Mouse (Mus musculus) forebrain, embryonic 12.5 days (tissue): ENCODE results near the gene Trak1. TPM values are rescaled to one million over a fixed set of nuclear protein-coding genes. Genes with fewer than 3 reads are reported as not detected.

Source experiments
- ATAC-seq: fragments of 200-750 bp; cut with Nextera tagmentation; 2 replicates; pipeline ENCODE4 v1.8.0; 2017; ENCODE audit warnings: moderate TSS enrichment; ENCODE audit not compliant: low FRiP score
- H3K27ac ChIP-seq: fragments of 300-500 bp; sonication (generic); 2 replicates; pipeline ENCODE4 v1.5.1; 2016; ENCODE audit warnings: mild to moderate bottlenecking
- H3K27me3 ChIP-seq: fragments of 300-500 bp; sonication (generic); 2 replicates; pipeline ENCODE4 v1.6.1; 2016; ENCODE audit warnings: mild to moderate bottlenecking
- H3K36me3 ChIP-seq: fragments of 300-500 bp; sonication (generic); replicated peaks from 2 replicates; pipeline ENCODE4 v1.6.1; 2016; ENCODE audit warnings: mild to moderate bottlenecking
- H3K4me1 ChIP-seq: fragments of 300-500 bp; sonication (generic); 2 replicates; pipeline ENCODE4 v1.6.1; 2016
- H3K4me2 ChIP-seq: fragments of 300-500 bp; sonication (generic); 2 replicates; pipeline ENCODE4 v1.6.1; 2016; ENCODE audit warnings: mild to moderate bottlenecking, moderate library complexity
- H3K4me3 ChIP-seq: fragments of 300-500 bp; sonication (generic); replicated peaks from 2 replicates; pipeline ENCODE4 v1.5.1; 2016; ENCODE audit warnings: mild to moderate bottlenecking
- H3K9ac ChIP-seq: fragments of 300-500 bp; sonication (generic); 2 replicates; pipeline ENCODE4 v1.6.1; 2016; ENCODE audit warnings: mild to moderate bottlenecking
- H3K9me3 ChIP-seq: fragments of 300-500 bp; sonication (generic); 2 replicates; pipeline ENCODE4 v1.6.1; 2016
- WGBS: fragments of 180-500 bp; shearing (Covaris S2); methylation state at CpG from one replicate; pipeline ENCODE4 v1.1.7; 2016; 5-methylcytosine and 5-hydroxymethylcytosine counted together
- polyA plus RNA-seq: library from polyadenylated mRNA; unstranded; fragments of >200 nt; fragmentation: Nextera tagmentation; extraction: Ambion mirVana; gene quantifications from 2 replicates; pipeline ENCODE4 v1.2.1, GENCODE M21; 2016

Trak1 gene
- polyA plus RNA-seq, 1 experiment from 2014 or later: 41.2 TPM

DNA sequence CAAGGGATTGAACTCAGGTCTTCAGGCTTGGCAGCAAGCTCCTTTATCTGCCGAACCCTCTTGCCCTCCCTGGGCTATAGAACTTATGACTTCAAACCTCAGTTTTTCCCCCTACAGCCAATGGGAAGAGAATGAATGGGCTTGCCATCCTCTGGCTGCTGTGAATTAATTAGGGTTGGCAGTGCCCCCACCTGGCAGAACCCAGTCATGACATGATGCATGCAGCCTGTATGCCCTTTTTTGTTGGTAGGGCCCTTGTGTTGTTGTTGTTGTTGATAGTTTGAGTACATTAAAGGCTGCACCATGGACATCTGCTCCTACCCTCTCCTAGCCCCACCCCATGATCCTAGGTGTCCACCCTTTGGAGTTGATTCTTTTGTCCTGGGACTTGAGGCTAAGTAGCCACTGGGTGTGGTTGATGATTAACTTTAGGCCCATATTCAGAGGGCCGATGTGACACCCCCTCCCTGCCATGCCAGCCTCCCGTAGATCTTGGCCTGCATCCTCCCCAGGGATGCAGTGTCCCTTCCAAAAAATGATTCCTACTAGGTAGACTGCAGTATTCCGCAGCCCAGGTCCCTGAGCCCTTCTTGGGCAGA, 57.6 kb downstream of the Trak1 start:
- WGBS: 78% methylated on average over 4 of the region's 4 CpGs
- H3K4me2 ChIP-seq: no peak overlapping the region
- ATAC-seq: no peak
- peak overlapping the region; percentile 54 for H3K27ac ChIP-seq
- no peaks in the 10 kb centered on the region for H3K27me3 ChIP-seq
- peaks cover 69% of the 10 kb centered on the region for H3K4me1 ChIP-seq
- no peak overlapping the region for H3K4me3 ChIP-seq
- no peaks in the 10 kb centered on the region for H3K36me3 ChIP-seq
- no peak overlapping the region for H3K9ac ChIP-seq
- no peaks in the 10 kb centered on the region for H3K9me3 ChIP-seq

DNA sequence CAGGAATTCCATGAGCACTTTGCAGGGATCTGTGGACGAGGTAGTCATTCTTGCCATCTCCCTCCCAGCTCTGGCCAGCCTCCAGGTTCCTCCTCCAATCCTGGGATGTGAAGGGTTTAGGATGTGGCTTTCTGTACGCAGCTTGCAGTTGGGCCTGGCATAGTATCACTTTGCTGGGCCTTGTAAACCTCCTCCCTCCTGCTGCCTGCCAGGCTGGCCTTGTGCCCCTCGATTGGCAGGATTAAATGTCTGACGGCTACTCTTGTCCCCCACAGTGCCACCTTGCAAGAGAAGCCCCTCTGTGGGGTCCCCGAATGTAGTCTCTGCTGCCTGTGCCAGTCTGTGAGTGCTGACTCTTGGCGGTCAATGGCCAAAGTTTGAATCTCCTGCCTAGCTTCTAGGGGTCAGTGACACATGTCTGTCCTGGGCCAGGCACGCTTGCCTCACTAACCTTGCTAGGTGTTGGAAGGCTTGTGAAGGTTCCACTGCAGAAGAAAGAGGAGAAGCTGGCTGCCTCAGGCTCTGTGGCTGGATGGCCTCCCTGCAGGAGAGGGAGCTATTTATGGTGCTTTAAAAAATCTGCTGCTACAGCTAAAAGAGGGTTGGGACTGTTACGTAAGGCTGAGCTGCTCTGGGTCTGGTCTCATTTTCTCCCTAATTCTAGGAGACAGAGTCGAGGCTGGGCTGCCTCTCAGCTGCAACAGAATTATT, 58.3 kb downstream of the Trak1 start:
- no peaks in the 10 kb centered on the region for H3K27me3 ChIP-seq
- no peaks in the 10 kb centered on the region for H3K9me3 ChIP-seq
- no peak overlapping the region for H3K4me3 ChIP-seq
- no peaks in the 10 kb centered on the region for H3K36me3 ChIP-seq
- H3K4me2 ChIP-seq: no peak overlapping the region
- WGBS: 71% methylated on average over 9 of the region's 9 CpGs
- peaks cover 71% of the 10 kb centered on the region for H3K4me1 ChIP-seq
- peak overlapping the region; percentile 54 for H3K27ac ChIP-seq
- H3K9ac ChIP-seq: peak overlapping the region; percentile 12; the same call in 1 of the 2 replicates
- no peak for ATAC-seq

DNA sequence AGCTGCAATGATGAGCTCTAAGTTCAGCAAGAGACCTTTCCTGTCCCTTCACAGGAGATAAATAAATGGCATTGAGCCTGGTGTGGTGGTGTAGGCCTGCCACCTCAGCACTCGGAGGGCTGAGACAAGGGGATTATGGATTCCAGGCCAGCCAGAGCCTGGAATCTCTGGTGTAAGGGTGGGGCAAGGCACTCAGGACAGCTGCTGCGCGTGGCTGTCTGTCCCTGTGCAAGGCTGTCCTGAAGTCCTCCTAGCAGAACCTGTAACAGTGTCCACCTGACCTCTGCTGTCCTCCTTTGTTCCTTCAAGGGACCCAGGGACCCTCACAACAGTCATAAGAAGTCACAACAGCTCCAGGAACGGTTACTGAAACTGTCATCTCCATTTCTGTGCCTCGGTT, 59.8 kb downstream of the Trak1 start:
- H3K36me3 ChIP-seq: no peaks in the 10 kb centered on the region
- WGBS: 76% methylated on average over 5 of the region's 5 CpGs
- H3K4me2 ChIP-seq: no peak overlapping the region
- H3K9me3 ChIP-seq: no peaks in the 10 kb centered on the region
- H3K27ac ChIP-seq: no peak overlapping the region
- H3K27me3 ChIP-seq: no peaks in the 10 kb centered on the region
- ATAC-seq: no peak
- no peak overlapping the region for H3K9ac ChIP-seq
- H3K4me3 ChIP-seq: no peak overlapping the region
- peaks cover 66% of the 10 kb centered on the region for H3K4me1 ChIP-seq

DNA sequence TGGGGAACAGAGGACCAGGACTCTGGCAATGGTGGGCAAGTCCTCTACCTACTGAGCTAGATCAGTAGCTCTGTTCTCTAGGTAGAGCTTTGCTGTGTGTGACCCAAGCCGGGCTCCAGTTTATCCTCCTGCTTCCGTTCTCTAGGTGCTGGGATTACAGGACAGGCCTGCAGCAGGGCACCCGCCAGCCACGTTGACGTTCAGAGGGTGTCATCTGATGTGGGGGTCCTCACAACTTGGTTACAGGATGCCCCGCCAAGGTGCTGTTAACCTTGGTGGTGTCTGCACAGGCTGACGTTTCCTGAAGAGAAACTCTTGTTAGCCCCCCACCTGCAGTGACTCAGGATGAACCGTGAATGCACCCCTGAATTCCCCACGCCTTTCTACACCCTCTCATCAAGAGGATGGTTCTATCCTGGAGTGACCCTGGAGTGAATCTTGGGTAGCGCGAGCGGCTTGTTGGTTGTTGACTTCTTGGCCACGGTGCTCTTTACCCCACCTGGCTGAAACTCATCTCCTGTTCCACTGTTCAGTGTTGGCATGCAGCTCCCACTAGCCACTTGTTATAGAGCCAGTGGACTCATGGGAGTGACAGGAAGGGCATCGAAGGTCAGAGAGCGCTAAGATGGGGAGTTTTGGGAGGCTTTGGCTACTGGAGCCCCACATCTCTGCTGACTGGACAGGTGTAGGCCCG, 60.4 kb downstream of the Trak1 start:
- Histone ChIP-seq H3K27ac (peak overlapping the region; percentile 25; the same call in 1 of the 2 replicates), H3K9me3 (no peaks in the 10 kb centered on the region), H3K4me1 (peaks cover 59% of the 10 kb centered on the region), H3K27me3 (no peaks in the 10 kb centered on the region), H3K4me3 (no peak overlapping the region), H3K36me3 (0 out of 2 replicates have a peak, but pooled peaks cover 4% of the 10 kb centered on the region), H3K4me2 (no peak overlapping the region), H3K9ac (no peak overlapping the region)
- no peak for ATAC-seq
- 91% methylated on average over 16 of the region's 16 CpGs for WGBS

DNA sequence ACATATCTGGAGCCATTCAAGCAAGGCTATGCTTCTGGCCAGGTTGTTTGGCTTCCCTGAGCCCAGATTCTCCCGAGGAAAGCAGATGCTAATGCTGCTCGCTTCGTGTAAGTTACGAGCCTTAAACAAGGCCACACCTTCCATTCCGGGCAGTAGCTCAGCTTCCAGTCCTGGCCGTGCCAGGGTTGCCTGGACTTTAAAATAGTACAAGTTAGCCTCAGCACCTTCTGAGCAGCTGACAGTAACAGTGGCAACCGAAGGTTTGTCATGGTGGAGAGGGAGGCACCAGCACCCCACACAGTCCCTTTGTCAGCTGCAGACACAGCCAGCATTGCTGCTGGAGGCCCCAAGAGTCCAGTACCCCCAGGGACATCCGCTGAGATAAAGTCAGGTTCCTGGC, 61.1 kb downstream of the Trak1 start:
- H3K27ac ChIP-seq: peak overlapping the region; percentile 25; the same call in 1 of the 2 replicates
- no peak overlapping the region for H3K4me2 ChIP-seq
- no peak for ATAC-seq
- H3K36me3 ChIP-seq: 0 out of 2 replicates have a peak, but pooled peaks cover 4% of the 10 kb centered on the region
- no peaks in the 10 kb centered on the region for H3K27me3 ChIP-seq
- H3K9me3 ChIP-seq: no peaks in the 10 kb centered on the region
- H3K9ac ChIP-seq: no peak overlapping the region
- no peak overlapping the region for H3K4me3 ChIP-seq
- H3K4me1 ChIP-seq: peaks cover 55% of the 10 kb centered on the region
- 65% methylated on average over 8 of the region's 8 CpGs for WGBS

DNA sequence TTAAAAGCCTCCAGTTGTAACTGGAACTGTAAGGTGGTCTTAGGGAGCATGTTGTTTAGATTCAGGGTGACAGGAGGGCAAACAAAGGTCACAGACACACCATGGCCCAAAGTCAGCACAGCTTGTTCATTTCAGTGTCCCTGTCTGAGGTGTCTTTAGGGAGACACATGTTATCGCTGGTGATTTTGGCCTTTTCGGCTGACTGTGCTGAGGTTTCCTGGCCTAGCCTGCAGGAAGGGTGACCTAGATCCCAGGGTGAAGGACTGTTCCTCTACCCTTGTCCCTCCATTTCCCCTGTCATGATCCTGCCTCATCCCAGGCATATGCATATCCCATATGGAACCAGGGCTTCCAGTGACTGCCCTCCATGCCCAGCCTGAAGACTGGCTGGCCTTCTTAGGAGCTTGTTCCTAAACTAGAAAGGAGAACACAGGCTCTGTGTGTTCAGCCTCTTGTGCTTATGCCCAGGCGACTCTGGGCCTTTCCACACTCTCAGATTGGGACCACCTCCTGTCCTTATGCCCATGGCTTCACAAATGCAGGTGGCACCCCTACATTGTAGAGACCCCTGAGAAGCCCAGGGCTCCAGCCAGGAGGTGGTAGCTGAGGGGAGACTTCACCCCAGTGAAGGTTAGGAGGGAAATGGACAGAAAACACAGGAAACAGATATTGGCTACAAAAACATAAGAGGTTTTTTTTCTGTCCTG, 62.1 kb downstream of the Trak1 start:
- ATAC-seq: no peak
- Histone ChIP-seq H3K4me3 (no peak overlapping the region), H3K36me3 (peaks cover 11% of the 10 kb centered on the region), H3K4me1 (peaks cover 49% of the 10 kb centered on the region), H3K4me2 (no peak overlapping the region), H3K9me3 (no peaks in the 10 kb centered on the region), H3K27me3 (no peaks in the 10 kb centered on the region), H3K9ac (0 out of 2 replicates have a peak overlapping the region, but pooled peaks have one; percentile 26), H3K27ac (peak overlapping the region; percentile 95)
- WGBS: 76% methylated on average over 3 of the region's 3 CpGs

DNA sequence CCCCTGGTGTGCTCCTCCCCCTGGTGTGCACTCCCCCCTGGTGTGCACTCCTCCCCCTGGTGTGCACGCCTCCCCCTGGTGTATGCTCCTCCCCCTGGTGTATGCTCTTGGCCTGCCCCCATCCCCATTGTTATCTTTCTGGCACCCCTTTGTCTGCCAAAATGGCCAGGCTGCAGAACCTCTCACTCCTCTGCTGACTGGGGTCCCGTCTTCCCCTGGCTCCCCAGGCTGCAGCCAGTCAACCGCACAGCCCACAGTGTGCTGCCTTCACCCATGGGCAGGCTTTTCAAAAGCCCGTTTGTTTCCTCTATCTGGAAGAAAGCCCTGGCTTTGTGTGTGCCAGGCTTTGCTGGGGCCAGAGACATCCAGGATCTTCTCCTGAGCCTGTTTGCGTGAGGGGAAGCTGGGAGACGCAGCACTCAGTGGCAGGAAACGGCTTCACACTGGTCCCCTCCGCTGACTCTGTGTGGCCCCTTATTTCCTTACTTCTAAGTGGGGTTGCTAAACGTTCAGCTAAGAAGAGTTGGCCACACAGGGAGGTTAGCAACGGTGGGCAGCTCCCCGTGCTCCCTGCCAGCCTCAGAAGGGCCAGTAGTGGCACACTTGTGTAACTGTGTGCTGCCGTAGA, 63.1 kb downstream of the Trak1 start:
- peak overlapping the region; percentile 95 for H3K27ac ChIP-seq
- no peak overlapping the region; the same call in 1 of the 2 replicates for H3K4me3 ChIP-seq

DNA sequence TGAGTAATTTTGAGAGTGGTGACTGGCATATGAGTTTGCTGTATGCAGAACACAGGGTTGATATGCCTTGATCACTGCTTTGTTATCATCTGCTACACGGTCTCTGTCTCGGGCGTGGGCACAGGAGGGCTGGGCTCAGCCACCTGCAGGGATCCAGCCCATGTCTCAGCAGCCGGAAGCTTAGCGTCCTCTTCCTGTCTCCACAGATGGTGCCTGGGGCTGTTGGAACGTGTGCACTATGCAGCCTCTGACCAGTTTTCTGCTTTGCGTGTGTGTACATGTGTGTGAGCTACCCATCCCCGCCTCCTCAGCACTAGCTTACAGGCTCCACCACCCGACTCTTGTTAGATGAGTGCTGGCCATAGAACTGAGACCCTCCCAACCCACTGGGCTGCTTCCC, 63.7 kb downstream of the Trak1 start:
- Histone ChIP-seq H3K4me3 (no peak overlapping the region), H3K27me3 (no peaks in the 10 kb centered on the region), H3K27ac (peak overlapping the region; percentile 95), H3K4me1 (peaks cover 48% of the 10 kb centered on the region), H3K9me3 (no peaks in the 10 kb centered on the region), H3K36me3 (peaks cover 27% of the 10 kb centered on the region), H3K9ac (peak overlapping the region; percentile 45; the same call in 1 of the 2 replicates), H3K4me2 (peak overlapping the region; percentile 39)
- 45% methylated on average over 9 of the region's 9 CpGs for WGBS
- ATAC-seq: peak; percentile 47

More for the DNA sequence above, 63.1 kb downstream of the Trak1 start:
- 7% methylated on average over 11 of the region's 12 CpGs for WGBS
- Histone ChIP-seq H3K9ac (peak overlapping the region; percentile 45), H3K27me3 (no peaks in the 10 kb centered on the region), H3K4me2 (peak overlapping the region; percentile 39), H3K4me1 (peaks cover 48% of the 10 kb centered on the region), H3K36me3 (peaks cover 21% of the 10 kb centered on the region), H3K9me3 (no peaks in the 10 kb centered on the region)
- ATAC-seq: peak; percentile 74

DNA sequence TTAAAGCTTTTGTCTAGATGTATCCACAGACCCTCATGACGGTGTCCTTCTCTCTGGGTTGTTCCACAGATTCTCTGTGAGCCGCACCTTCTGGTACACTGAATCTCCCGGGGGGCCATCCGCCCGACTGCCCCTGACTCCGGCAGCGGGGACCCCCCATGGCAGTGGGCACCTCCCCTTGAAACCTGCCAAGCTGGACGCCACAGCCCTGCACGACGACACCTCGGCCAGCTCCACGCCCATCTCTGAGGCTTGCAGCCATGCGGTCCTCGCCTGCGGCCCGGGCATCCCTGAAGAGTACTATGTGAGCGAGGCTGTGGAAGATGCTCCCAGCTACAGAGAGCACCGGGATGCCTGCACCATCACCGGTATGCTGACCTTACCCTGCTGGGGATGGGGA, 66.6 kb downstream of the Trak1 start:
- H3K27ac ChIP-seq: 0 out of 2 replicates have a peak overlapping the region, but pooled peaks have one; percentile 21
- peaks cover 54% of the 10 kb centered on the region for H3K4me1 ChIP-seq

DNA sequence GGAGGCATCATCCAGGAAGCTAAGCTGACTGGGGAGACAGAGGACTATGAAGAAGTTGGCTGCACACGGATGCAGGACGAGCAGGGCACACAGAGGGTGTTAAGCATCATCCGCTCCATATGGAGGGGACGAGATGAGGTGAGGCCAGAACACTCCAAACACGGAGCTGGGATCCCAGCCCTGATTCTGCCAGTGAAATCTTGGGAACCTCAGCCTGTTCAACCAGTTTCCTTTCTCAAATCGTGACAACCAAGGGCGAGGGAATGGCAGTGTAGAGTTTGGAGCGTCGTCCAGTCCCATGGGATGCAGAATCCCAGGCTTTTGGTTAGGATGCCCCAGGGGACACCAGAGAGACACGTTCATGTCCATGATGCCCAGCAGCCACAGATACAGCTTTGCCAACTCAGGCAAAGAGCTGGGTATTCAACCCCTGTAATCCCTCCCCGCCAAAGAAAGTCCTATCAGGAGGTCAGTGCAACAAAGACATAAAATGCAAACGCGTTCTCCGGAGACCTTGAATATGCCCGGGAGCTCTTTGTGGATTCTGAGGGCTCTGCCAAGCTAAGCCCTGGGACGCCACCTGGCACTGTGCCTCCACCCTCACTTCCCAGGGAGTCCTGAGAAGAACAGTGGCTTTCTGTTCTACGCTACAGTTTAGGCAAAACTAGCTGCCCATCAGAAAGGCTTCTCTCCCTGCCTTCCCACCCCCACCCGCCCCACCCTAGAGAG, 69.0 kb downstream of the Trak1 start:
- Histone ChIP-seq H3K9me3 (no peaks in the 10 kb centered on the region), H3K4me1 (peaks cover 49% of the 10 kb centered on the region), H3K9ac (peak overlapping the region; percentile 25; the same call in 1 of the 2 replicates), H3K27ac (peak overlapping the region; percentile 83), H3K4me3 (no peak overlapping the region), H3K4me2 (0 out of 2 replicates have a peak overlapping the region, but pooled peaks have one; percentile 2), H3K36me3 (peaks cover 27% of the 10 kb centered on the region), H3K27me3 (no peaks in the 10 kb centered on the region)
- WGBS: 59% methylated on average over 18 of the region's 18 CpGs
- no peak for ATAC-seq

More for the DNA sequence above, 66.6 kb downstream of the Trak1 start:
- H3K9me3 ChIP-seq: no peaks in the 10 kb centered on the region
- no peak overlapping the region for H3K4me3 ChIP-seq
- no peak overlapping the region for H3K4me2 ChIP-seq
- WGBS: 75% methylated on average over 19 of the region's 19 CpGs
- H3K27me3 ChIP-seq: no peaks in the 10 kb centered on the region
- peaks cover 27% of the 10 kb centered on the region for H3K36me3 ChIP-seq
- no peak for ATAC-seq
- H3K9ac ChIP-seq: no peak overlapping the region

DNA sequence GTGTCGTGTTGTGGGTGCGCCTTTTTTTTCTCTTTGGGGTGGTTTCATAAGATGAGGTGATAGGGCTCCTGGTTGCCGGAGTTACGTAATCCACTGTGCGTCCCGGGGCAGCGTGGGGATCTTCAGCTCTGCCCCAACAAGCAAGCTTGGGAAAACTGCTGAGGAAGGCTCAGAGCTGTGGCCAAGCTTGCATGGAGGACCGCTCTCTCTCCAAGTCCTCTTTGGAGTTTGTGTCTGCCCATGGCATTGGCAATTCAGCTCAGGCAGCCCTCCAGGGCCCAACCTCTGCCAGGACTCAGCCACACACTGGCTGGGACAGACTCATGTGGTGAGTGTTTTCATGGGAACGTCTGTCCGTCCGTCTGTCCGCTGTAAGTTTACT, 69.6 kb downstream of the Trak1 start:
- H3K4me2 ChIP-seq: 0 out of 2 replicates have a peak overlapping the region, but pooled peaks have one; percentile 2
- 0 out of 2 replicates have a peak overlapping the region, but pooled peaks have one; percentile 25 for H3K9ac ChIP-seq
- H3K27ac ChIP-seq: peak overlapping the region; percentile 83
- H3K36me3 ChIP-seq: peaks cover 27% of the 10 kb centered on the region
- 76% methylated on average over 12 of the region's 12 CpGs for WGBS
- no peaks in the 10 kb centered on the region for H3K27me3 ChIP-seq
- peaks cover 52% of the 10 kb centered on the region for H3K4me1 ChIP-seq
- H3K9me3 ChIP-seq: no peaks in the 10 kb centered on the region
- ATAC-seq: no peak
- H3K4me3 ChIP-seq: no peak overlapping the region
